Mouse (Mus musculus): ENCODE data around the gene Hoxa2. TPM values are rescaled to one million over a fixed set of nuclear protein-coding genes. Genes with fewer than 3 reads are reported as not detected.

The Hoxa2 gene
- 0.73 and 0.97 TPM in 2 replicates for polyA plus RNA-seq (2012; rRNA removed)

DNA sequence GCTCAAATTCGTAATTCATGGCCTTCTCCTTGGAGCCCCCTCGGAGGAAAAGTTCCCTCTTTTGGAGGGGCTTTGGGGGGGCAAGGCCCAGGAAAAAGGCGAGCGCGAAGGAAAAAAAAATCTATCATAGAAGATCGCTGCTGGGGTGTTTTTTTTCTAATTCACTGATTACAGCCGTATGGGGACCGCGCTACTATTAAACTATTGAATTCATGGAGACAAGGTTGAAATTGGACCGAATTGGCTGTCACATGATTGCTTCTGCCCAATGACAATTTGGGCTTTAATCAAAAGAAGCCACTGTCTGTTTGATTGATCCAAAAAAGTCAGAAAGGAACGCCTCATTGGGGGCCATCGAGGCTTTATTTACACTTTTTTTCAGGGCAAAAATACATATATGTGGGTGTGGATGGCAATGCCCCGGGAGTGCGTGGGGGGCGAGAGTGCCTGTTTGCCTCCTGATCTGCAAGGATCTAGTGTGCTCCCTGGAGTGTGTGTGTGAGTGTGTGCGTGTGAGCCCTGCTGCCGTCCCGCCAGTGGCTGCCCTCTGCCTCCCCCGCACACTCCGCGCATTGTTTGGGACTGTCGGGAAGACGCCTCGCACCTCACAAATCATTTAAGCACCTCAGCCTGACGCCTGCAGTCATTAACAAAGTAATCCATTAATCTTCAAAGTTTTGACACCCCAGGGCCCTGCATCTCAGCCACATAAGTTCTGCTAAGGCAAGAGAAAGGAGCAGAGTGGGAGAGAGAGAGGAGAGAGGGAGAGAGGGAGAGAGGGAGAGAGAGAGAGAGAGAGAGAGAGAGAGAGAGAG, at the start of gene Hoxa2:
Gene Hoxa2 (minus strand): TSS at position 206 of the 815 bp plus-strand sequence.
- no peak for DNase-seq (ENCODE audit: low read depth, low spot score)
- 68% methylated on average over 25 of the region's 25 CpGs for WGBS

- DNase-seq (ENCODE audit: low read depth, low spot score): no peak
- 49% methylated on average over 5 of the region's 5 CpGs for WGBS
Observed at GRCm38 (mm10) chr6:52214271-52214670, 49.6 kb upstream of the Hoxa2 start.

DNA sequence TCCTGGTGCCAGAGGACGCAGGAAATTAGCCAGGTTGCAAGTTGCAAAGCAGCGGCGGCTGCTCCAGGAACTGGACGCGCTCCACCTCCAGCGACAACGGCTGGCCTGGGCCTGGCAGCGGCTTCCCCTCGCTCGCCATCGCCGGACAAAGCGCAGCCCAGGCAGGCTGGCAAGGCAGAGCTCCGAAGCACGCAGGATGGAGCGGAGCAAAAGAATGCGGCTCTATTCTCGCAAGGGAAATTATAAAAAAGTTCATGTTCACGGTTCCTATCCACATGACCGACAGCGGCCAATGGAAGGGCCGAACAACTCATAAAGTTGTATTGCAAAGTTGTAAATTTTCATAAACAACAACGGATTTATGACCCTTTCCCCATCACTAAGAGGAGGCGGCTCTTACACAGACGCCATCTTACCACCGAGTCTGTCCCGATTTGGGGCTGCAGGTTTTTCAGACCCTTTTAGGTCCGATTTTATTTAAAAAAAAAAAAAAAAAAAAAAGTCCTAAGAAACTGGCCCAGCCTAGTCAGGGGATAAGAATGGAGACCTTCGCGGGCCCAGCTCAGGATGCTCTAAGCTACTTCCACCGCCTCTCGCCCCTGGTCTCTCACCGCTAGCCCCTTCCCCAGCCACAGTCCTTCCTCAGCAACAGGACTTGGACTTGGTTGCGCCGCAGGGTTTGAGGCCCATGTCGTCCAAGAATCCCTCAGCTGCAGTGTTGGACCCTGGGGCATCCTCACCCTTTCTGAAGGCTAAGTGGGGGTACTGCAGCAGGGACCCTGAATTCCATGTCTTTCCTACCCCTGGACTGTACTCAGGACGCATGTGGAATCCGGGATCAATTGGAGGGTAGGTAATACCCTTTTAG, 48.7 kb upstream of the Hoxa2 start, which contains the start of the genes Hoxa3 and Gm28308:
Gene Hoxa3 (minus strand): TSS at position 218 of the 868 bp plus-strand sequence.
Gene Gm28308 (minus strand): TSS at position 221 of the 868 bp plus-strand sequence.
- DNase-seq (ENCODE audit: low read depth, low spot score): no peak
- 22% methylated on average over 38 of the region's 38 CpGs for WGBS

DNA sequence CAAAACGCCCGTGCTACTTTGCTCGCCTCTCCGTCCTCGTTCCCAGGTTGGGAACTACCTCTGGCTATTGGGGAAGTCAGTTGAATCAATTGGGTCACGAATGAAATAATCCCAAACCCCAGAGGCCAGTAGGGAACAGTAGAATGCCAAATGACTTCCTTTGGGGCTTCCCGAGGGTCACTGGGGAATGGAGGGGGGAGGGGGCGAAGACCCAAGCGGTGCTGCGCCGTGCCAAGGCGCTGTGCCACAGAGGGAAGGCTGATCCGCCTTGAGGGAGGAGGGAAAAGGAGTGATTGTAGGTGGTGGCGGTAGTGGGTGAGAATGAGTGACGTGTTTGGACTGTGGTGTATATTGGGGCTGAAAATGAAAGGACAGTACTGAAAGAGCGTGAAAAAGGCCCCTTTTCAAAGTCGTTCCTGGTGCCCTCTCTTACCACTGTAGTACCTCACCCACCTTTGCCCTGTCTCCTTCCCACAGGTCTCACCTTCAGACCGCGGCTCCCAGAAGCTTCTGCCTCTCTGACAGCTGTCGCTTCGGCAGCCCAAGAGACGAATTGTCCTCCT, 48.0 kb upstream of the Hoxa2 start:
- WGBS: 20% methylated on average over 22 of the region's 22 CpGs
- DNase-seq (ENCODE audit: low read depth, low spot score): no peak

DNA sequence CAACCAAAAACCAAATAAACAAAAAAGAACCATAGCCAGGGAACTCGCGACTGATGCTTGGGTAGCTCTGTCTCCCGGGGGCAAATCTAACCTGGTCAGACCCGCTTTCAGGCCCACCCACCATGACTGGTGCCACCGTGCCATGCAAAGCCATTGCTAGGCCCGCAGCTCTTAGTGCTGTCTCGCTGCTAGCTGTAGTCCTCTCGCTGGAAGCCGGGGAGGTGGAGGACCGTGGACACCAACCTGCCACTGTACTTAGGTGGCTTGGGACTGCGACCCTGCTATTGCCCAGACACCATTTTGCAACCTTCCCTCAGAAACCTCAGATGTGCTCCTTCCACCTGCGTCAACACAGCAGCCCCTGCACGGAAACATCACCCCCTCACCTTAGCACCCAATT, 47.3 kb upstream of the Hoxa2 start:
- DNase-seq (ENCODE audit: low read depth, low spot score): no peak
- 7% methylated on average over 13 of the region's 13 CpGs for WGBS

- WGBS: 3% methylated on average over 37 of the region's 37 CpGs
- no peak for DNase-seq (ENCODE audit: low read depth, low spot score)
Observed at GRCm38 (mm10) chr6:52211170-52211935, 46.7 kb upstream of the Hoxa2 start.

- 44% methylated on average over 12 of the region's 12 CpGs for WGBS
- DNase-seq (ENCODE audit: low read depth, low spot score): no peak
Observed at GRCm38 (mm10) chr6:52209685-52210046, 45.0 kb upstream of the Hoxa2 start.

DNA sequence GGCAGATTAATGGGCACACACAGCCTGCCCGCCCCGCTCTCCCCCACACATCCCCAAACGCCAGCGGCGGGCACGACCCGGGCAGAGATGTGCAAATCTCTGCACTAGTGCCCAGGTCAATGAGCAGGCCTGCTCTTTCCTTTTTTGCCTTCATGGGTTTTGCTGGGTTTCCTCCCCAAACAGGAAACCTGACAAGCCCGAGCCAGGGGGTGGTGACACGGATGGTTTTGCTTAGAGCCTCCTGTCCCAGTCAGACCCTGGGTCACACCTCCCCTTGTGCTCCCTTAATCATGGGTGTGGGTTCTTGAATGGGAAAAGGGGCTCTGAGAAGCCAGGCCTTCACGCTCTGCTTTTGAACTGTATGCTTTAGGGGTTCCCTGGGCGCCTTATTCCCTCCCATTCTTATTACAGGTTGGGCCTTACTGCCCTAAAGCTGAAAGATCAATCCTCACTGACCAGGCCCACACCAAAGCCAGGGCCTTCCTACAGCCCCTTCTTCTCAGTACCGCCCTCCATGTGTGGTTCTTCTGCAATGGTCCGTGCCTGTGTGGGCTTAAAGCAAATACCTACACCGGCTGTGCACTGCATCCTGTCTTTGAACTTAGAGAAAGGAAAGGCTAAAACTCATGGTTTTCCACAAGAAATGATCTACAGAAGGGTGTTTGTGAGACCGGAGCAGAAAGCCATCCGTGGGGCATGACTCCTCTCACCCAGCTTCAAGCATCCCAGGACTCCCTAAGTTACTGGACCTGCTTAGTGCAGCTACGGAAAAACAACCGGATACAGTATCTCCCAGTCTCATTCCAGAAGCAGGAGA, 44.4 kb upstream of the Hoxa2 start:
- 27% methylated on average over 18 of the region's 18 CpGs for WGBS
- DNase-seq (ENCODE audit: low read depth, low spot score): no peak

GRCm38 (mm10) chr6:52208072-52208867, 43.6 kb upstream of the Hoxa2 start, which contains the start of gene Hoxa6:
Gene Hoxa6, minus strand, starts transcription at chr6:52208722.
- no peak for DNase-seq (ENCODE audit: low read depth, low spot score)
- 11% methylated on average over 47 of the region's 47 CpGs for WGBS

DNA sequence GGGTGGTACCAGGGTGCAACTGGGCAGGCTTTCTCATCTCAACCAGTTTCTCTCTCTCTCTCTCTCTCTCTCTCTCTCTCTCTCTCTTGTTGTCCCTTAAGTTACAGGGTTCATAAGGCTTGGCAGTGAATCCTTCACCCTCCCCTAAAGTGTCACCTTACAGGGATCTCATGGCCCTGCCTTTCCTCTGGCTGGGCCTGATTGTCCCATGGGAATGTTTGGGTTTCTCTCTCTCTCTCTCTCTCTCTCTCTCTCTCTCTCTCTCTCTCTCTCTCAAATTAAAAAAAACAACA, 43.0 kb upstream of the Hoxa2 start:
- DNase-seq (ENCODE audit: low read depth, low spot score): no peak

DNA sequence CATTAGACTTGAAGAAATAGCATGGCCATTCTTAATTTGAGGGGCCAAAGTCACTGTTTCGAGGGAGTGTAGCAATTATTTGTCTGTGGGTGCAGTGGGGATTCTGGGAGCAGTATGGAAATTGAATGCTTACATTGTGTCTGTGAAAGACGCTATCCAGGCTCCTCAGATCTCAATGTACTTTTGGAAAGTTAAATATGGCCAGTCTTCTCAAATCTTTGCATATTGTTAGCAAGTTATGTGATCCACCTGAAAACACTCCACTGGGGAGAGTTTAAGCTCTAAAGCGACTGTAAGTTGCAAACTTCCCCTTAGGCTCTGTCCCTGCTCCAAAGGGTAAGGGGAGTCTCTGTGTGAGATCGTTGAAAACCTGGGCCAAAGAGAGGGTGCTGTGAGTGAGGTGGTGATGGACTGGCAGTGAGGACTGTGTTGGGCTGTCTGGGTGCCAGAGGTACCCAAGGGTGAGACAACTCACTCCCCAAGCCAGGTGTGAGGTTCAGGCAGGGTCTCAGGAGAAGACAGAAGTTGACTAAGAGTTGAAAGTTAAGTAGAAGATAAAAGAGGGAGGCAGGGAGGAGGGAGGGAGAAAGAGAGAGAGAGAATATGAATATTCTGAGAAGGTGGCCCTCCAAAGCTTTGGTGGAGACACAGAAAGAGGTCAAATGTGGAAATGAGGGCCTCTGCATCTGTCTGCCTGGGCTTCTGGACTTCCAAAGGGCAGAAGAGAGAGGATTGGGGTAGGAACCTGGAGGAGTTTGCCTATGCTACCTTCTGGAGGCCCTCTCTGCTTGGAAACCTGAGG, 42.5 kb upstream of the Hoxa2 start:
- 48% methylated on average over 4 of the region's 4 CpGs for WGBS
- no peak for DNase-seq (ENCODE audit: low read depth, low spot score)

DNA sequence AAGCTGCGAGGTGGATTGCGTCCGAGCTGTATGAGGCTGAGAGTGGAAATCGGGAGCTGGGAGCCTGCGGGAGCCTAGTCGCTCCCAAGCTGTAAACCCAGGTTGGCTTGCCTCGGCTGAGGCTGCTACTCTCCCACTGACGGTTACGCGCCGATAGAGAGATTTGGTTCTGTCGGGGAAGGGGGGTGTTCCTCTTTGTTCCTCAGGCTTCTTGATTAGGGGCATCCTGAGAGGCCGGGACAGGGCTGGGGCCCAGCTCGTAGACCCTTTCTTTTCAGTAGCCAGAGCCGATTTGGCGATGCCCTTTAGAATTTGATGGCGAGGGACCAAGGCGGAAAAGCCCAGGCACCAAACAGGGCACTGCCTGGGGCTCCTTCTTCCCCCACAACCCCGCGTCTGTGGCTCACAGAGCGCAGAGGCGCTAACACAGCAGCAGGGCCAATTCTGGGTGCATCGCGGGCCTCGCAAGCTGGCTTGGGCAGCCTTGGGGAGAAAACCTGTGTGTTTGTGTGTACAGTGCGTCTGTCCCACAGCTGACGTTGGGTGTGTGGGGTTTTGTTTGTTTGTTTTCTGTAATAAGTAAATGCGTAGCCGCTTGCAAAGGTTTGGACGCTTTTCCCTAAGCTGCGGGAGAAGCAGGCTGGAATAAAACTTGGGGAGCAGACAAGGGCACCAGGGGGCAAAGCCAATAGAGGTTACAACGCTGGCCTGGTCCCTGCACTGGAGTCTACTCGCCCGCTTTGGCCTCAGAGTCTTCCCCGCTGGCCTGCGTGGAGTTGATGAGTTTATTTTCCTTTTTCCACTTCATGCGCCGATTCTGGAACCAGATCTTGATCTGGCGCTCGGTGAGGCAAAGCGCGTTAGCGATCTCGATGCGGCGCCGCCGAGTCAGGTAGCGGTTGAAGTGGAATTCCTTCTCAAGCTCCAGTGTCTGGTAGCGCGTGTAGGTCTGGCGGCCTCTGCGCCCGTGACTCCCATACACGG, 41.3 kb upstream of the Hoxa2 start:
- no peak for DNase-seq (ENCODE audit: low read depth, low spot score)
- WGBS: 48% methylated on average over 55 of the region's 55 CpGs

GRCm38 (mm10) chr6:52205221-52205620, 40.6 kb upstream of the Hoxa2 start:
- no peak for DNase-seq (ENCODE audit: low read depth, low spot score)
- 51% methylated on average over 14 of the region's 14 CpGs for WGBS

GRCm38 (mm10) chr6:52204050-52204752, 39.6 kb upstream of the Hoxa2 start, which contains the start of gene Hoxa5:
Gene Hoxa5, minus strand, starts transcription at chr6:52204587.
- WGBS: 11% methylated on average over 65 of the region's 65 CpGs
- no peak for DNase-seq (ENCODE audit: low read depth, low spot score)

GRCm38 (mm10) chr6:52203371-52204049, 38.9 kb upstream of the Hoxa2 start:
- WGBS: 21% methylated on average over 46 of the region's 46 CpGs
- no peak for DNase-seq (ENCODE audit: low read depth, low spot score)

All from large intestine, adult 2 months (tissue).